Mouse (Mus musculus) heart, postnatal 36 days (tissue): ENCODE measurements around the gene Tmcc3. TPM values are rescaled to one million over a fixed set of nuclear protein-coding genes. Genes with fewer than 3 reads are reported as not detected.

Experiments used
- DNase-seq, 2 experiments: peaks; one replicate each; pipeline ENCODE4 v3.0.0; 2021 to 2022
- intact Hi-C: fragments of 180-260 bp; cut with DNase I; formaldehyde crosslinking; loops from one replicate; pipeline ENCODE4 v1.15.1; 2025
- total RNA-seq, 2 experiments: library from RNA; stranded (reverse); gene quantifications; 2 replicates each; pipeline ENCODE4 v1.2.3; 2021

Gene Tmcc3
- total RNA-seq, 2 experiments from 2014 or later: 30.6 to 32.7 TPM

- no peak for DNase-seq
- intact Hi-C loops: loop anchor here (1.0 to 2.0 kb wide), 4 partner anchors 18 to 54 kb away; no protein-coding TSS in a partner anchor
Observed at GRCm38 (mm10) chr10:94461871-94462270, 150.1 kb downstream of the Tmcc3 start.

- intact Hi-C loops: loop anchor here (1.0 to 2.0 kb wide), 2 partner anchors 18 to 30 kb away; no protein-coding TSS in a partner anchor
- peak; percentile 85 to 86 for DNase-seq
Observed at GRCm38 (mm10) chr10:94462386-94463064, 150.8 kb downstream of the Tmcc3 start.

- intact Hi-C loops: loop anchor here (2.0 kb wide), 1 partner anchor 31 kb away; no protein-coding TSS in a partner anchor
Observed at GRCm38 (mm10) chr10:94463410-94463809, 151.7 kb downstream of the Tmcc3 start.

GRCm38 (mm10) chr10:94465646-94466045, 153.9 kb downstream of the Tmcc3 start:
- intact Hi-C loops: no loop called here

More at GRCm38 (mm10) chr10:94463410-94463809, 151.7 kb downstream of the Tmcc3 start:
- no peak for DNase-seq

GRCm38 (mm10) chr10:94466313-94466712, 154.6 kb downstream of the Tmcc3 start:
- intact Hi-C loops: no loop called here
- DNase-seq: peak in 1 of 2 experiments; percentile 38

More at GRCm38 (mm10) chr10:94465646-94466045, 153.9 kb downstream of the Tmcc3 start:
- no peak for DNase-seq

GRCm38 (mm10) chr10:94471487-94471886, 159.7 kb downstream of the Tmcc3 start:
- no peak for DNase-seq
- intact Hi-C loops: no loop called here

GRCm38 (mm10) chr10:94473501-94473900, 161.8 kb downstream of the Tmcc3 start:
- no peak for DNase-seq
- intact Hi-C loops: no loop called here

- no peak for DNase-seq
- intact Hi-C loops: no loop called here
Observed at GRCm38 (mm10) chr10:94474185-94474584, 162.4 kb downstream of the Tmcc3 start.

GRCm38 (mm10) chr10:94477366-94478225, 165.8 kb downstream of the Tmcc3 start:
- intact Hi-C loops: no loop called here
- DNase-seq: no peak

GRCm38 (mm10) chr10:94479646-94480045, 167.9 kb downstream of the Tmcc3 start:
- DNase-seq: peak; percentile 60 to 71
- intact Hi-C loops: loop anchor here (1.0 to 5.0 kb wide), 3 partner anchors 17 to 72 kb away; no protein-coding TSS in a partner anchor

GRCm38 (mm10) chr10:94480380-94481101, 168.8 kb downstream of the Tmcc3 start:
- DNase-seq: peak; percentile 71
- intact Hi-C loops: loop anchor here (1.0 to 5.0 kb wide), 2 partner anchors 18 to 73 kb away; no protein-coding TSS in a partner anchor

GRCm38 (mm10) chr10:94481613-94482012, 169.9 kb downstream of the Tmcc3 start:
- DNase-seq: no peak
- intact Hi-C loops: loop anchor here (2.0 to 5.0 kb wide), 2 partner anchors 33 to 74 kb away; no protein-coding TSS in a partner anchor

- DNase-seq: no peak
- intact Hi-C loops: no loop called here
Observed at GRCm38 (mm10) chr10:94486179-94486578, 174.4 kb downstream of the Tmcc3 start.

- intact Hi-C loops: no loop called here
- DNase-seq: no peak
Observed at GRCm38 (mm10) chr10:94489509-94489908, 177.8 kb downstream of the Tmcc3 start.

- intact Hi-C loops: no loop called here
- DNase-seq: no peak
Observed at GRCm38 (mm10) chr10:94491006-94491405, 179.3 kb downstream of the Tmcc3 start.

GRCm38 (mm10) chr10:94494403-94494846, 182.7 kb downstream of the Tmcc3 start:
- DNase-seq: peak; percentile 65
- intact Hi-C loops: no loop called here

GRCm38 (mm10) chr10:94495496-94496235, 183.9 kb downstream of the Tmcc3 start:
- intact Hi-C loops: no loop called here
- no peak for DNase-seq

GRCm38 (mm10) chr10:94496826-94497440, 185.2 kb downstream of the Tmcc3 start:
- intact Hi-C loops: no loop called here
- DNase-seq: no peak

GRCm38 (mm10) chr10:94500210-94500876, 188.6 kb downstream of the Tmcc3 start:
- intact Hi-C loops: no loop called here
- no peak for DNase-seq
